Mouse (Mus musculus) layer of hippocampus, postnatal 10 days (tissue): ENCODE measurements around the gene Uimc1. TPM values are rescaled to one million over a fixed set of nuclear protein-coding genes. Genes with fewer than 3 reads are reported as not detected.

Source experiments
- DNase-seq, 2 experiments: peaks; one replicate each; pipeline ENCODE4 v3.0.0; 2021; ENCODE audit warnings: low spot score in 2 of 2
- total RNA-seq, 2 experiments: library from RNA; stranded (reverse); gene quantifications; 2 replicates each; pipeline ENCODE4 v1.2.3; 2021

Gene Uimc1
- total RNA-seq, 2 experiments from 2014 or later: 19.1 to 20.4 TPM

DNA sequence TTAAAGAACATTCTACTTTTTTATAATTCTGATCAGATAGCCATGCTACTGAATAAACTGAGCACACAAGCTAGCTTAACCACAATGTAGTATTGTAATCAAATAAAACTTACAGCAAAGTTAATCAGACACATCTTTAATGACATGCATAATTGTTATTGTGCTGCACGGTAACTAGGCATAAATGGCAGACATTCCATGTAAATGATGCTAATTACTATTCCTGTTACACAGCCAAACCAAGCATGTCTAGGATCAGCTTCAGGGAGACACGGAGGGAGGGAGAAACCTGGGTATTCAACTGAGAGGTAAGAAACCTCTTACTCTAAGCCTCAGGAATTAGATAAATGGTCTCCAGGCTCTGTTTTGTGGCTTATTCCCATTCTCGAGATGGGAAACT lies 52.4 kb downstream of the Uimc1 start:
- DNase-seq: no peak

DNA sequence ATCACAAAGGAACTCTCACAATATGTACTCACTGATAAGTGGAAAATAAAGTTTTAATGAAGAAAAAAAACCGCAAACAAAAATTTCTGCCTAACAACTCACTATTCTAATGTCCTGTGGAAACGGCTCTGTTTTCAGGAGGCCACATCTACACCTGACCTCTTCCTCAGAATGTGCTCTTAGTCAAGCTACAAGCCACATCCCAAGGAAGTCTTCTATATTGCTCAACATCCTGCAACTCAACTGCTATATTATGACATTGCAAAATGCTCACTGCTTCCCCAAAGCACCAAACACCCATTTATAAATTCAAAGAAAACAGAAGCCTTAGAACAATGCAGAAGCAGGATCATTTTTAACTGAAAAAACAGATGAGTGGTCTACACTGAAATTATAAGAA lies 60.1 kb downstream of the Uimc1 start:
- DNase-seq: no peak

DNA sequence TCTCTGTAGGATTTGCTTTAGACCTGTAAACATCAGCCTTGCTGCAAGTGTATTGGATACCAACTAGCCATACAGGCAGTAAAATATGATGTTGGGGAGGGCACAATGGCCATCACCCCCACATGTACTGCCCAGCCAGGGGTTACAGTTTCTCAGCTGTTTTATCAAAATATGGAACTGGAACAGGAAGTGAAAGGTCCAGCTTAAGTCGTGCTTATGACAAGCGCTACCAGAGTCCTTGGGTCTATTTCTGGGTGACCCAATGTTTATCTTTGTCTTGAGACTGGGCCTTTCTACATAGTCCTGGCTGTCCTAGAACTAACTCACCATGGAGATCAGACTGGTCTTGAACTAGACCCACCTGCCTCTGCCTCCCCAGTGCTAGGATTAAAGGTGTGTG lies 75.9 kb downstream of the Uimc1 start:
- DNase-seq: no peak

DNA sequence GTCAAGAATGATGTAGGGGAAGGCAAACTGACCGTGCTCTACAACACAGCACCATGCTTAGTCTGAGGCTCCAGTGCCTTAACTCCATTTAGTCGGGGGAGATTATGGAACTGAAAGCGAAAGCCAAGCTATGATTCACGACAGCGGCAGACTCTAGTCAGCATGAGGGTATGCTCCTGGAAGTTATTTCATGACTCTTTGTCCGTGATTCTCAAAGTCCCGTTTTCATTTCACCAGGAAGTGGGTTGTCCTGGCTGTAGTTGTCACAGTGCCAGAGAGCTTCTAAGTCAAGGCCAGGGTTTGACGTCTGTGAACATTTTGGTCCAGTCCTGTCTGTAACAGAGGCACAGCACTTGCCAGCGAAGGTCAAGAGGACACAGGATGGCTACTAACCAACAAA lies 77.4 kb downstream of the Uimc1 start:
- no peak for DNase-seq

DNA sequence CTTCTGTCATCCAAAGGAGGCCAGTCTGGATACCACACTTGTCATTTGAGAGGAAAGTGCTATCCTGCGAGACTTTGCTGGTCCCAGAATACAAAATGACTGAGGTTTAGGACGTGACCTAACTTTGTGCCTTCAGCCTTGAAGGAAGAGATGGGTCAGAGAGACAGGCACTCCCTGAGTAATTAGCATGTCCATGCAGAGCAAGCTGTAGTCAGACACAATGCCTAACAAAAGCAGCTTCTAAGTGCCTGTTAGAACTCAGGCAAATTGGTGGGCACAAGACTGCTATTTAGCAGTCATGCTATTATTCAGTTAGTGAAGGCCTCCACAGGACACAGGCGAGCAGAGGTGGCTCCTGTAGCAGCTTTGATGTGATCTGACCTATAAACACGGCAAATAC lies 77.8 kb downstream of the Uimc1 start:
- no peak for DNase-seq

DNA sequence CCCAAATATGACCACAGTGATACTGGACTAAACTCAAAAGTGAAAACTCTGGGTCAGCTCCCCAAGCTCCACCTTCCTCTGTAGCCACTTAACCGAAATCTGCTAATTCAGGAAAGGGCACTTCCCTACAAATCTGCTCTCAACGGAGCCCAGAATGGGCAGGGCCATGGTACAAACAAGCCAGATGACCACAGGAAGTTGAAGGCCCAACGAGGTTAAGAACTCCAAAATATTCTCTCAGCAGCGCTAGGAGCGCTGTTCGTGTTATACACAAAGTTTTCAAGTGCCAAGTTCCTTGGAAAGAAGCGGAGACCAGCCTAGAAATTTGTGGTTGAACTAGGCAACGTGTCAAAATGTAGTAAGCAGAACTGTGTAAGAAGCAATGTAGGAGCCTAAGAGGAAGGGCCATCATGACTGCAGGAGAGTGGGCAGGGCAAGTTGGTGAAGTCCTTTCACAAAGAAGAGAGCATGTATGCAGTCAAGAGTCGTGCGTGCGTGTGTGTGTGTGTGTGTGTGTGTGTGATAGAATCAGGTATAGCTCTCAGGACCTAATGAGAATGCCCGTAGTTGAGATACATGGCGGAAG lies 78.8 kb downstream of the Uimc1 start, which contains the start of gene Hk3:
TSS of gene Hk3 (minus strand) at position 192 of the 586 bp plus-strand sequence.
- DNase-seq: no peak

DNA sequence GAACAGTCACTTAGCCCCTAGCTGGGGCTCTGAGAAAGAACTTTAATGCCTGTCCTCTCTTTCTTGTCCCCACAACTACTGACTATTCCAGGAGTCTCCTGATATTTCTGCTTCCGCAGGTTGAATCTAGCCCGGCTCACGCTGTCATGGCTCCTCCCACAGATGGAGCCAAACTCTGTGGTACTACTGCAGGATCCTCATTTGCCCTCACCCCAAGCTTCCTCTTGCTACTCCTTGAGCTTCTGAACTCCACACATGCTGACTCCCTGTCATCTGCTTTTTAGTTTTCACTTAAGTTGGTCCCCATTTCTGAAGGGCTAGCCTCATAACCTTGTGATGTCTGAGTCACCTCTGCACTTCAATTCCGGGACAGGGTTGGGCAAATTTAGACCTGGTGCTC lies 80.0 kb downstream of the Uimc1 start:
- DNase-seq: no peak

DNA sequence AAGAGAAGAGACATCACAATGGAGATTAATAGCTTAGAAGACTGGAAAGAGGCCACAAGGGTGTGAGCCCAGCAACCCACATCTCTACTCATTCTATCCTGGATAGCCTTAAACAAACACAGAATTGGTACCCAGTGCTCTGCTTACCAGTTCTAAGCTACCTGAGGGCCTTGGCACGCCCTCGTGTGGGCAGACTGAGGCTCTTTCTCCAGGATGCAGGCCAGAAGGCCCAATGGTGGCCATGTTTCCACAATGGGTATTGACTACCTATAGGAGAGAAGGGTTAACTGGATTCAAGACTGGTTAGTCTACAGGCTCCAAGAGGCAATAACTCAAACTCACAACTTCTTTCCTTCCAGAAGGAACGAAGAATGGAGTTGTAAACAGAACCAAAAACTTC lies 80.9 kb downstream of the Uimc1 start:
- no peak for DNase-seq

DNA sequence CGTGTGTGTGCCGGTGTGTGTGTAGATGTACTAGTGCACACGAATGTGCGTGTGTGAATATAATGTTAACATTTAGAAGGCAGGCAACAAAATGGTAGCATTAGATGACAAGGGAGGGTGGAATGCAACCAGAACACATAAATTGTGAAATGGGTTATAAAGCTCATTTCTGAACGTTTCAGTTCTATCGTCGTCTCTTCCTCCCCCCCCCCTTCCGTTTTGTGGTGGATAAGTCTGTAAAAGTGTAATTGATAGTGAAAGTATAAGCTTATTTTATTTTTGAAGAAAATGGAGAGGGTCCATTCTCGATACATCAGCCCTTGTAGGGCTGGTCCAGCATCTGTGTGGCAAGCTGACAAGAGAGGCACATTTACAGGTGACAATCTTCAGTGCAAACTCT lies 81.4 kb downstream of the Uimc1 start:
- no peak for DNase-seq

DNA sequence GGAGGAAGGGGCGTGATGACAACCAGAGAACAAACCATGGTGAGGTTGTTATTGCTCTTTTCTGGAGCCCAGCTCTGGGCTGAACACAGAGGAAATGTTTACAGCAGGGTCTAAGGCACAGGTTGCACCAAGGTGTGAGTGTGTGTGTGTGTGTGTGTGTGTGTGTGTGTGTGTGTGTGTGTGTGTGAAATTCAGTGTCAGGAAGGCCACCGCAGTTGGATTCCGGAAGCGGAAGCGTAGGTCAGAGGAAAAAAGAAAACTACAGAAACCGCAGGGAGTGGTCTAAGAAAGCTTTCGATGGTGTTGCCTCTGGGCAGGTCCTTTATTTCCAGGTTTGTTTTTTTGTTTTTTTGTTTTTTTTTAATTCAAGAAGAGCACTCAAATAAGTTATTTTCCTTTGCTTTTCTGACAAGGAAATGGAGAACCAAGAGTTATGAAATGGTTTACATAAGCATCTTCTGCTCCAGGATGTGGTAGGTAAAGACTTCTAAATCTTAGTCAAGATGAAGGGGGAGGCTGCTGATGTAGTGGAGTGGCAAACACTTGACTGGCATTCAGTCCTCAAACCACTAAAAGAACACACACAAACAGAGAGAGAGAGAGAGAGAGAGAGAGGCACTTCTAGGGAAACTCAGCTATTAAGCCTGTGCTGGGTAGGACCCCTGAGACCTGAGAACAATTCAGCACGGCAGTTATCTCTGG lies 82.1 kb downstream of the Uimc1 start:
- DNase-seq: no peak

DNA sequence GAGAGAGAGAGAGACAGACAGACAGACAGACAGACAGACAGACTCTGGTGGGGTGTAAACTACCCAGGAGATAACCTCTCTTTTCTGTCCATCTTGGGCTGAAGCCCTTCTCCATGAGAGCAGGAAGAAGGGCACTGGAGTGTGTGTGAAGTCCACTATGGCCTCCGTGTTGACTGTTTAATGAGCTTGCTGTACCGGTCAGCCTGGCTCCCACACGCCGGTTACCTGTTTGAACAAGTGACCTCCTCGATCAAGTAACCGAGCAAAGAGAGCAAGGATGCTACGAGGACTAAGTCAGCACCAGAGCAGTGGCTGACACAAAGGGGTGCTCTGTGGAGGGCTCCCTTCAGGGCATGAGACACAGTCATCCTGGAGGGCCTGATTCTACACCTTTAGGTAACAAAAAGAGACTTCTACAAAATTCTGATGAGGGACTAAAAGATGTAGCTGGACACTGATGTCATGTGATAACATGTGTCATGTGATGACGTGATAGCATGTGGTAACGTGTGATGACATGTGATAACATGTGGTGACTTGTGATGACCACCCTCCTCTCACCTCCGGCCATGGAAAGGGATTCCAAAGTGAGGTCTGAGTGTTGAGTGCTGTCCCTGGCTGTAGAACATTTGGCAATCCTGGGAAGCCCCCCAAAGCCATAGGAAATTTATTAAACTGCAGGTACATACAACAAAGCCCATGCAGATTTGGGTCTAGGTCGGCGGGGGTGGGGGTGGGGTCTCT lies 82.8 kb downstream of the Uimc1 start:
- no peak for DNase-seq

DNA sequence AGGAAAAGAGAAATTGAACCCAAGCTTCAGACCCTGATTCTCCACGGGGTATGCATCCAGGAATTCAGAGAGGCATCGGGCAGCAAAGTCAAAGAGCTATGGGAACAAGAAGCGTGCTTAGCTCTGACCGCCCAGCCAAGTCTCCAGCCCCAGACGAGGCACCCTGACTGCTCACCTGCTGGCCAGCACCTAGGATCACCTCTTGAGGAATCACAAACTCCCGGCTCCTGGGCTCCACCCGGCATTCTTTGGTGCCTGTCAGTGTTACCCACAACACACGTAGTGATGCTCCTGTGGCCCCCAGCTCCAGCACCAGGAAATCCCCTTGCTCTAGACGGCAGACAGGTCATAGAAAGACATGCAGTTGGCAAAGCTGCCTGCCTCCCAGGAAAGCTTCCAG lies 85.6 kb downstream of the Uimc1 start:
- DNase-seq: no peak

DNA sequence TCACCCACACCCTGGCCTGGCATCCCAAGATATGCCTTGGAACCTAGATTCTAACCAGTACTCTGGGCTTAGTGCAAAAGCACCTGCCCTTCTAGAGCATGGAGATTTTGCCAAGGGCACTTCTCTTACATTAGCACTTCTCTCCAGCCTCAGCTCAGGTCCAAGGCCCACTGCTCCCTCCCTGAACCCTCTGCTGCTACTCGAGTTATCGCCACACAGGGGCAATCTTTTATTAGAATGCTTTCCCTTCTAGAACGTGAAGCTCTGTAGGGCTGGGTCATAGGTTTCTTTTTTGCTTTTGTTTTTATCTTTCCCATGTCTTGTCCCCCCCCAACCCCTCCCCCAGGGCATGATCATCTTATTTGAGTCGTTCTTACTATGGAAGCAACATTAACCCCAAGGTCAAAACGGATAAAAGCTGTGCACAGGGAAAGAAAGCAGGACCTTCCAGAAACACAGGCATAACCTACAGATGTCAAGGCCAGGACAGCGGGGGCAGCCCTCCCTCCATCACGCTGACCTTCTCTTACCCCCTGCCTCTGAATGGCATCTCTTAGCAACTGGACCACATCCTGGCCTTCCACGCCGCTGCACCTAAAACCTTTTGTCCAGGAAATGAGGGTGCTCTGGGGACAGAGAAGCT lies 86.3 kb downstream of the Uimc1 start:
- DNase-seq: peak; percentile 14 to 29

DNA sequence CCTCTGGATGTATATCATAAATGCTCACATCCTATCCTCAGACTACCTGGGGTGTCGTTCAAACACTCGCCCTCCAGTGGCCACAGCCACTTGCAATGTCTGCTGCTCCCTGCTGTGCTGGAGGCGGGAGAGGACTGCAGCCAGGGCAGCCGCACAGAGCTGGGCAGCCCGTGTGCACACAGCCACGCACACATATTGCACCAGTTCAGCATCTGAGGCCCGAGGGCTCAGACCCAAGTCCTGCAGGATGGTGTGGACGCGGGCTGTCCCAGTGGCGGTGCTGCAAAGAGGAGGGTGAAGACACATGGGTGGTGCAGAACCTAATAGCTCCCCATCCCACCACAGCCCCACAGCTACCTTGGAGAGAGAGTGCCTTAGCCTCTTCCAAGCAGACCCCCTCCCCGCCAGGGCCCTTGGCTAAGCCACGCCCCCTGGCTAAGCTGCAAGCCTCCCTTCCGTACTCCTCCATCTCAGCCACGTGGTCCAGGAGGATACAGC lies 88.1 kb downstream of the Uimc1 start:
- peak; percentile 8 to 16 for DNase-seq

DNA sequence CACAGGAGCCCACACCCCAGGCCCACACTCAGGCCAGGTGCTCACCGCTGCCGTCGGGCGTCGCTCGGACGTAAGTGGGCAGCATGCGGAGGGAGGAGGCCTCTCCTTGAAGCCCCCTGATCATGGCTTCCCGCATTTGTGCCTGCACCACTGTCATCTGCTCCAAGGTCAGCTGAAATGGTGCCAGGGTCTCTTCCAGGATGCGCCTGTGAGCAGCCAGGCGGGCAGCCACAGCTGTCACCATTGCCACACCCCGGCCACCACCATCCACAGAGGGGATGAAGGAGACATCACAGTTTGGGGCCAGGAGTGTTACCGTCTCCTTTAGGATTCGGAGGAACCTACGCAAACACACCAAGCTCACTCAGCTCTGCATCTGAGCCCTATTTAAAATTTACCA lies 89.0 kb downstream of the Uimc1 start:
- no peak for DNase-seq

DNA sequence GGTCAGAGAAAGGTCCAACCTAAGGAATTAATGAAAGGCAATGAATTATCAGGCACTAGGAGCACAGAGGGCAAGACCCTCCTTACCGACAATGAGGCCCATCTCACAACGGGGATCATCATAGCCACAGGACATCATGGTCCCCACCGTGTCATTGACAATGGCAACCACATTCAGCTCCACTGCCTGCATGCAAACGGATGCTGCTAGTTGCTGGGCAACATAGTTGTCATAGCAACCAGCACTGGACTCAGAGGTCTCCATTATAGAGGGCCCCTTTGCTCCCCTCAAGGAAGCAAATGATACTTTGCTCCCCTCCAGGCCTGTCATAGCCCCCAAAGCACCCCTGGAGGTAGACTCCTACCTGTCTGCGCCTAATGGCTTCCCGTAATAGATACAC lies 91.5 kb downstream of the Uimc1 start:
- peak; percentile 15 to 27 for DNase-seq

DNA sequence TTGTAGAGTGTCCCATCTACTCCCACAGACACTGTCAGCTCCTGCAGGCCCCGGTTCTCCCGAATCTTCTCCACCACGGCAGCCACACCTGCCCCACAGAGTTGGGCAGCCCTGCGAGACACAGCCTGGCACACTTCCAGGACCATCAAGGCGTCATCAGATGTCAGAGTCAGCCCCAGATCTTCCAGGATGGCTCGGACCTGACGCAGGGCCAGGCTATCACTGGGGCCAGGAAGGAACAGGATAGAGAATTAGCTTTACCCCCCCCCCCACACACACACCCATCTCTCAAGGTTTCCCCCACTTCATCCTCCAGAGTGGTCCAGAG lies 93.7 kb downstream of the Uimc1 start:
- no peak for DNase-seq

DNA sequence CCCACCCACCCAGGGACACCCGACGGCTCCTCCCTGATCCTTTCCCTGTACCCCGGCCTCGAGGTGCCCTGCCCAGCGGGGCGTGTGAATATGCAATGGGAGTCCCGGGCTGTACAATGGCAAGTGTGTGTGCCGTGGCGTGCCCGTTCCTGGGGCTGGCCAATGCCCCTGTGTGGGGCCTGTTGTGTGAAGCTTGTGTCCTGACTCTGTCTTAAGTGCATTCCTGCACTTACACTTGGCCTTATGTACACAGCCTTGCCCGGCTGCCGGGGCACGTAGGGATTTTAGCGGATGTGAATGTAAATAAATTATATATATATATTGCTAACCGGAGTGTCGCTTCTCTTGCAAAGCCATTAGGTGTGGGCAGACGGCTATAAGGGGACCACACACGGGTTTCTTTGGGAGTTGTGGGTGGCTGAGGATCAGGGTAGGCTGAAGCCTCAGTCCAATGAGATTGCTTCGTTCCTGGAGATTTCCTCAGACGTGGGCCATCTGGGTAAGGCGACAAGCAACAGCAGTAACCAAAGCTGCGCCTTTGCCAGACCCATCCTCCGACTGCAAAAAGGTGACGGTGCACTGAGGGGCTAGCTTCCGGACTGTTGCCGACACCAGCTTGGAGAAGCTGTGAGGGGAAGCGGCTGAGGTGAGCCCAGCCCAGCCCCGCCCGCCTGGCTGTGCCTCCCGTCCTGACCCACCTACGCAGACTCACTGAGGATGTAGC lies 94.2 kb downstream of the Uimc1 start:
- DNase-seq: peak in 1 of 2 experiments; percentile 19

DNA sequence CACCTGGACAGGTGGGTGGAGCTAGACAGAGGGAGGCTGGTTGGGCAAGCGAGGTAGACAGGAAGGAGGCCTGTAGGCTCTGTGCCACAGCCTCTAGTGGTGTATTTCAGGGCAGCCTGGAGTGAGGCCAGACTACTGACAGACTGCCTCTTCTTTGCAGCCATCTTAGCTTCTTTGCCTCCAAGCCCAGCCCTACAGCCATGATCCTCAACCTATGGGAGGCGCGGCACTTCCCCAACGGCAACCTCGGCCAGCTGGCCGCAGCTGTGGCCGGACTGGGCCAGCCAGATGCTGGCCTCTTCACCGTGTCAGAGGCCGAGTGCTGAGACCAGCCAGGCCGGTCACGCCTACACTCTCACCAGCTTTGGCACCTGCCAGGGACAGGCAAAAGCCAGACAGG lies 95.5 kb downstream of the Uimc1 start:
- DNase-seq: peak in 1 of 2 experiments; percentile 19

DNA sequence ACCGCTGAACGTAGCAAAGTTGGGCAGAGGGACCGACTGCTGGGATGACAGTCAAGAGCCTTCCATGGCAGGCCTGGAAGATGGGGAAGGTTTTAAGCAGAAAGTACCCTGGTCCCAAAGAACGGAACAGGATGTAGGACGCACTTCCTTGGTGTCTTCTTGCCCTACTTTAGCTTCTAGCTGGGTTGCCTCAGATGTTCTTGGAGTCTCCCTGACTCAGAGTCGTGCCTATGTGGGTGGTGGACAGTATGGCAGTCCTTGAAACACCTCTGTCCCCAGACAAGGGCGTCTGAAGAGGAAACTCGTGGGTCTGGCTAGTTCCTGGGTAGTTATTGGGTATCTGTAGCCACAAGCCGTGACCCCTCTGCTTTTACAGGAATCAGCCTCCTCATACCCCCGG lies 98.0 kb downstream of the Uimc1 start:
- no peak for DNase-seq

DNA sequence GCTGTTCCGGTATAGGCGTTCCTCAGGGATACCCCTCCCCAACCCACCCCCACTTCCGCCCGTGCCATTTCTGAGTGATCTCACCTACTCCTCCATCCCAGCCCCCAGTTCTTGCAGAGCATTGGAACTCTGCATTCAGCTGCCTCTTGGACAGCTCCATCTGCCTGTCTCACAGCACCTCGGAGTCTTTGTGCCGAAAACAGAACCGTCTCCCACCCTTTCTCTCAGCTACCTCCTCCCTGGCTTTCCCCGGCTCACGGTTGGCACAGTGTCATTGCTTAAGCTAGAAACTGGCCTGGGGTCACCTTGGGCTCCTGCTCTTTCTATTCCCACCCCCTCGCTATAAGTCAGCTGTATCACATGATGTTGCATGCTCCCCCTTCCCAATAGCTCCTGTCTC lies 99.7 kb downstream of the Uimc1 start:
- peak in 1 of 2 experiments; percentile 10 for DNase-seq
